Comparison of ENCODE assay signal across 23 mouse cellular contexts in the genomic region with DNA sequence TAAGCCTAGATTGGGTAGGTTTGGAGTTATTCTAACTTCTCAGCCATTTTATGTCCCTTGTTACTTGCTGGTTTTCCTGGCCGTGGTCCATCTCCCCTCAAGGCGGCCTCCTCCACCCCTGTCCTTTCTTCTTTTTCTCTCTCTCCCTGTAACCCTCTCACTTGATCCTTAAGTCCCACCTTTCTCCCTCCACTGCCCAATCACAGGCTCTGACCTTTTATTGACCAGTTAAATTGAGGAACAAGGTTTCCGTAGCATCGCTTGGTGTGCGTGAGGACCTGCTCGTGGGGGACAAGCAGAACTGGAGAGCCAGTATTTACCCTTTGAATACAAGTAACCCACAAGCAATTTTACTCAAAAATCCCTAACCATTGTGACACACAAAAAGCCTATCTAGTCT.
"Had no signal": no experiment of that assay in that cellular context is flagged by ENCODE, and none has a peak within 500 bp of the region (broad histone marks: within the 10 kb centered on the region; RNA-seq: fewer than 3 reads in every experiment).

No protein-coding gene starts in this region.

- H3K36me3 ChIP-seq: heart, embryonic 10.5 days; intestine, embryonic 15.5 days; limb, embryonic 10.5 days had no signal

- H3K4me1 ChIP-seq: heart, embryonic 10.5 days; heart, embryonic 12.5 days; intestine, embryonic 15.5 days; limb, embryonic 10.5 days; limb, embryonic 12.5 days had no signal

- H3K27ac ChIP-seq: gastrocnemius, adult 2 months; heart, embryonic 10.5 days; hindbrain, embryonic 10.5 days; hindbrain, embryonic 12.5 days; hindbrain, embryonic 14.5 days; intestine, embryonic 15.5 days; layer of hippocampus, adult 2 months; left cerebral cortex, adult 2 months; limb, embryonic 10.5 days; limb, embryonic 12.5 days had no signal

- H3K9me3 ChIP-seq: heart, embryonic 10.5 days; heart, embryonic 12.5 days; hindbrain, embryonic 10.5 days; hindbrain, embryonic 12.5 days; intestine, embryonic 15.5 days; limb, embryonic 10.5 days; limb, embryonic 12.5 days had no signal

- H3K4me3 ChIP-seq: gastrocnemius, adult 2 months; heart, embryonic 10.5 days; heart, embryonic 12.5 days; hindbrain, embryonic 10.5 days; hindbrain, embryonic 12.5 days; intestine, embryonic 15.5 days; layer of hippocampus, adult 2 months; left cerebral cortex, adult 2 months; limb, embryonic 10.5 days; limb, embryonic 12.5 days had no signal

- DNase-seq: gastrocnemius, adult 2 months; gastrocnemius, postnatal 10 days; gastrocnemius, postnatal 25 days; heart, adult 18-20 months; heart, postnatal 10 days; heart, postnatal 4 days; kidney, postnatal 10 days; liver had no signal

- H3K4me2 ChIP-seq: heart, embryonic 12.5 days; hindbrain, embryonic 12.5 days; hindbrain, embryonic 14.5 days; intestine, embryonic 15.5 days; limb, embryonic 12.5 days; liver, embryonic 11.5 days had no signal

- ATAC-seq: forebrain, embryonic 16.5 days; hindbrain, embryonic 16.5 days; inflammation-experienced regulatory T-cells, adult 6 months; intestine, embryonic 15.5 days; intestine, postnatal 0 days had no signal

- H3K9ac ChIP-seq: heart, embryonic 12.5 days; hindbrain, embryonic 12.5 days; hindbrain, embryonic 14.5 days; intestine, embryonic 15.5 days; limb, embryonic 12.5 days had no signal

- H3K27me3 ChIP-seq: heart, embryonic 12.5 days; hindbrain, embryonic 12.5 days; intestine, embryonic 15.5 days; limb, embryonic 12.5 days had no signal
